Comparison of ENCODE assay signal across 13 mouse cellular contexts in genomic region chr1:79753456-79753855, GRCm38 (mm10).
"Had no signal": no experiment of that assay in that cellular context is flagged by ENCODE, and none has a peak within 500 bp of the region (broad histone marks: within the 10 kb centered on the region; RNA-seq: fewer than 3 reads in every experiment).

No protein-coding gene starts in this region.

- H3K27me3 ChIP-seq: kidney, embryonic 15.5 days; limb, embryonic 12.5 days; limb, embryonic 15.5 days had no signal

- H3K9me3 ChIP-seq: kidney, embryonic 15.5 days; limb, embryonic 12.5 days; limb, embryonic 15.5 days had no signal

- ATAC-seq: liver, postnatal 0 days had no signal

- H3K36me3 ChIP-seq: limb, embryonic 12.5 days had no signal

- H3K4me3 ChIP-seq: kidney, embryonic 15.5 days; limb, embryonic 12.5 days; limb, embryonic 15.5 days had no signal

- DNase-seq: kidney, adult 11 months; kidney, adult 8-10 months; kidney, postnatal 10 days; kidney, postnatal 4 days; left cerebral cortex, postnatal 4 days; liver, postnatal 0 days; lung, embryonic 14.5 days; midbrain, embryonic 14.5 days; thymus, adult 18-20 months; thymus, postnatal 36 days had no signal
